Mouse (Mus musculus): Measurements from ENCODE around the gene Plxnd1. TPM values are rescaled to one million over a fixed set of nuclear protein-coding genes. Genes with fewer than 3 reads are reported as not detected.

The Plxnd1 gene
- polyA plus RNA-seq, 1 experiment from 2014 or later, result 18.8 TPM

DNA sequence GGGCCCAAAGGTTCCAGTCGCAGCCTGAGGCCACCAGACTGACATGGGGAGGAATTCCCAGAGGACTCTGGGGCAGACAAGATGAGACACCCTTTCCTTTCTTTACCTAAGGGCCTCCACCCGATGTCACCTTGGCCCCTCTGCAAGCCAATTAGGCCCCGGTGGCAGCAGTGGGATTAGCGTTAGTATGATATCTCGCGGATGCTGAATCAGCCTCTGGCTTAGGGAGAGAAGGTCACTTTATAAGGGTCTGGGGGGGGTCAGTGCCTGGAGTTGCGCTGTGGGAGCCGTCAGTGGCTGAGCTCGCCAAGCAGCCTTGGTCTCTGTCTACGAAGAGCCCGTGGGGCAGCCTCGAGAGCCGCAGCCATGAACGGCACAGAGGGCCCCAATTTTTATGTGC lies 63.2 kb downstream of the Plxnd1 start, which contains the start of gene Rho:
Gene Rho, plus strand, starts transcription at position 110 of the 400 bp plus-strand sequence.
- Histone ChIP-seq H3K27me3 (ENCODE audit: control insufficient read depth, insufficient read depth, low read length) (no peaks in the 10 kb centered on the region), H3K9me3 (ENCODE audit: control insufficient read depth, low read length) (no peaks in the 10 kb centered on the region), H3K4me2 (replicated peaks; ENCODE audit: low read depth, low read length) (no peak within 1 kb of the TSS), H3K36me3 (ENCODE audit: control insufficient read depth, insufficient read depth, low read length) (no peaks in the 10 kb centered on the region), H3K9ac (ENCODE audit: low read depth, low read length) (no peak within 1 kb of the TSS), H3K27ac (ENCODE audit: low read depth, low read length) (no peak within 1 kb of the TSS), H3K4me1 (replicated peaks; ENCODE audit: control insufficient read depth, insufficient read depth, low read length) (no peaks in the 10 kb centered on the region), H3K4me3 (ENCODE audit: low read depth, low read length) (no peak within 1 kb of the TSS)
- no peak for ATAC-seq (ENCODE audit: low FRiP score)
- WGBS, result 89% methylated on average over 14 of the region's 14 CpGs
- no peak for DNase-seq (ENCODE audit: low spot score)

DNA sequence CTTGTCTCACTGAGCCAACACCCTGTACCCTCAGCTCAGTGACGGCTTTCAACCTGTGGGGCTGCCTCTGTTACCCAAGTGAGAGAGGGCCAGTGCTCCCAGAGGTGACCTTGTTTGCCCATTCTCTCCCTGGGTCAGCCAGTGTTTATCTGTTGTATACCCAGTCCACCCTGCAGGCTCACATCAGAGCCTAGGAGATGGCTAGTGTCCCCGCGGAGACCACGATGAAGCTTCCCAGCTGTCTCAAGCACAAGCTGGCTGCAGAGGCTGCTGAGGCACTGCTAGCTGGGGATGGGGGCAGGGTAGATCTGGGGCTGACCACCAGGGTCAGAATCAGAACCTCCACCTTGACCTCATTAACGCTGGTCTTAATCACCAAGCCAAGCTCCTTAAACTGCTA lies 64.8 kb downstream of the Plxnd1 start:
- H3K27ac ChIP-seq (ENCODE audit: low read depth, low read length), result no peak overlapping the region
- H3K4me1 ChIP-seq (replicated peaks; ENCODE audit: control insufficient read depth, insufficient read depth, low read length), result no peaks in the 10 kb centered on the region
- no peak overlapping the region for H3K9ac ChIP-seq (ENCODE audit: low read depth, low read length)
- H3K36me3 ChIP-seq (ENCODE audit: control insufficient read depth, insufficient read depth, low read length), result no peaks in the 10 kb centered on the region
- ATAC-seq (ENCODE audit: low FRiP score) (no peak), DNase-seq (ENCODE audit: low spot score) (no peak)
- H3K4me2 ChIP-seq (replicated peaks; ENCODE audit: low read depth, low read length), result no peak overlapping the region
- WGBS, result 59% methylated on average over 5 of the region's 5 CpGs
- H3K4me3 ChIP-seq (ENCODE audit: low read depth, low read length), result no peak overlapping the region
- no peaks in the 10 kb centered on the region for H3K9me3 ChIP-seq (ENCODE audit: control insufficient read depth, low read length)
- H3K27me3 ChIP-seq (ENCODE audit: control insufficient read depth, insufficient read depth, low read length), result no peaks in the 10 kb centered on the region

DNA sequence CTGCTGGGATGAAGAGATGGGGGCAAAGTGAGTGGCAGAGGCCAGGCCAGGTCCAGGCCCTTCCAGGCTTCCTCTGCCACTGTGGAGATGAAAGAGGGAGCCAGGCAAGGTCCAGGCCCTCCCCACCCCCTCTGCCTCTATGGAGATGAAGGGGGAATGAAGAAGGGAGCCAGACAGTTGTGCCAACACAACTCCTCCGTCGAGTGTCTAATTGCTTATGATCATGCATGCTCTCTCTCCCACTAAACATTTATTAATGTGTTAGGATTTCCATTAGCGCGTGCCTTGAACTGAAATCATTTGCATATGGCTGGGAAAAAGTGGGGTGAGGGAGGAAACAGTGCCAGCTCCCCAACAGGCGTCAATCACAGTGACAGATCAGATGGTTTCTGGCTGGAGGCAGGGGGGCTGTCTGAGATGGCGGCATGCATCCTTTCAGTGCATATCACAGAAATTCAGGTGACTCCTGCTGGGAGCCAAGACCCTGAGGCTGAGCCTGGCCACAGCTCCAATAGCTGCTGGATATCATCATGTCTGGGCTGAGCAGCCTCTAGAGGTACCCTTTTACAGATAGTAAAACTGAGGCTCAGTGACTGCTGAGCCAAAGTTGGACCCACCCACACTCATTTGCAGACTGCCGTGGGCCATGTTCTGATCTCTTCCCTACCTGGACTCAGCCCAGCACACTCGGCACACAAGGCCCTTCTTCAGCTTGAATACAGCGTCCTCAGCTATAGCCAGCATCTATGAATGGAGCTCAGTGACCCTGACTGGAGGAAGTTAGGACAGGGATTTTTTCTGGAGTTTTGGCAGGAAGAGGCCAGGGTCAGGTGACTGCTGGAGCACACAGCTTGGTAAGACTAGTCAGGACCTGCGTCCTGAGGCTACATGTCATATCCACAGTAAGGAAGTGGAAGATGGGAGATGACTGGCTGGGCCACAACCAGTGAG lies 67.2 kb downstream of the Plxnd1 start:
- no peaks in the 10 kb centered on the region for H3K36me3 ChIP-seq (ENCODE audit: control insufficient read depth, insufficient read depth, low read length)
- H3K9ac ChIP-seq (ENCODE audit: low read depth, low read length), result no peak overlapping the region
- no peak for ATAC-seq (ENCODE audit: low FRiP score)
- H3K9me3 ChIP-seq (ENCODE audit: control insufficient read depth, low read length), result no peaks in the 10 kb centered on the region
- no peaks in the 10 kb centered on the region for H3K27me3 ChIP-seq (ENCODE audit: control insufficient read depth, insufficient read depth, low read length)
- DNase-seq (ENCODE audit: low spot score), result no peak
- H3K27ac ChIP-seq (ENCODE audit: low read depth, low read length), result no peak overlapping the region
- 81% methylated on average over 10 of the region's 10 CpGs for WGBS
- H3K4me3 ChIP-seq (ENCODE audit: low read depth, low read length), result no peak overlapping the region
- H3K4me2 ChIP-seq (replicated peaks; ENCODE audit: low read depth, low read length), result no peak overlapping the region
- H3K4me1 ChIP-seq (replicated peaks; ENCODE audit: control insufficient read depth, insufficient read depth, low read length), result no peaks in the 10 kb centered on the region

DNA sequence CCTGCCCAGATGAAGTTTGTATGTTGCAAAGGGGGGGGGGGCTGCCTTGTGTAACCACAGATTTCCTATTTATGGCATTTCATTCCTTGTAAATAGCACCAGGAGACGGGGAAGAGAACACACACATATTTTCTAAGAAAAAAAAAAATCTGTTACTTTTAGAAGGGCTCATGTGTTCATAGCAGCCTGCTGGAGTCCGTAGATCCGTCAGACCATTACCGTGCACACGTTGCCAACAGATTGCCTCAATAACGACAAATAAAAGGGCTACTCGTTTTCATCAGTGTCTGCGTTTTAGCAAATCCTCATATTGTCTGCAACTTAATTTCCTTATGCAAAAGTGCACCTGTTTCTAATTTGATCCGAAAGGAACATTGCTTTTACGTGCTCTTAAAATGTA lies 68.4 kb downstream of the Plxnd1 start:
- 88% methylated on average over 10 of the region's 10 CpGs for WGBS
- Histone ChIP-seq H3K4me1 (replicated peaks; ENCODE audit: control insufficient read depth, insufficient read depth, low read length) (no peaks in the 10 kb centered on the region), H3K9me3 (ENCODE audit: control insufficient read depth, low read length) (no peaks in the 10 kb centered on the region), H3K9ac (ENCODE audit: low read depth, low read length) (no peak overlapping the region), H3K36me3 (ENCODE audit: control insufficient read depth, insufficient read depth, low read length) (no peaks in the 10 kb centered on the region), H3K27me3 (ENCODE audit: control insufficient read depth, insufficient read depth, low read length) (no peaks in the 10 kb centered on the region), H3K27ac (ENCODE audit: low read depth, low read length) (no peak overlapping the region), H3K4me2 (replicated peaks; ENCODE audit: low read depth, low read length) (no peak overlapping the region), H3K4me3 (ENCODE audit: low read depth, low read length) (no peak overlapping the region)
- ATAC-seq (ENCODE audit: low FRiP score), result no peak
- DNase-seq (ENCODE audit: low spot score), result no peak

DNA sequence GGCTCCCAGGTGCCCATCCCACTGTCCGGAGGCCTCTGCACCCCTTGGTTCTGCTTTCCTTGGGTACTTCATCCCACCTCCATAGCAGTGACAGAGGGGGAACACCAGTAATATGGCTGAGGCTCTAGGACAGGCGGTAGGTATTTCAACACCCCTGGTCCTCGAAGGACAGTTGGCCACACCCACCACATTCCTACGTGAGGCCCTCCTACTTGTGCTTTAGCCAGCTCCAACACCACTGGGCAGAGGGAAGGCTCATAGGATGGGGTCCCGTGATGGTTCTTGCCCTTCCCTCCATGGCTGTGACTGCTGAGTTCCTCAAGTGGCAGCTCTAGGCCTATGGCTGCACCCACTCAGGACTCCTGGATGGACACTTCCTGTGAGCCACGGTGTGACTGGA lies 70.0 kb downstream of the Plxnd1 start:
- Histone ChIP-seq H3K27ac (ENCODE audit: low read depth, low read length) (no peak overlapping the region), H3K27me3 (ENCODE audit: control insufficient read depth, insufficient read depth, low read length) (no peaks in the 10 kb centered on the region), H3K4me1 (replicated peaks; ENCODE audit: control insufficient read depth, insufficient read depth, low read length) (no peaks in the 10 kb centered on the region), H3K4me2 (replicated peaks; ENCODE audit: low read depth, low read length) (no peak overlapping the region), H3K4me3 (ENCODE audit: low read depth, low read length) (no peak overlapping the region), H3K36me3 (ENCODE audit: control insufficient read depth, insufficient read depth, low read length) (no peaks in the 10 kb centered on the region), H3K9ac (ENCODE audit: low read depth, low read length) (no peak overlapping the region), H3K9me3 (ENCODE audit: control insufficient read depth, low read length) (no peaks in the 10 kb centered on the region)
- 45% methylated on average over 6 of the region's 6 CpGs for WGBS
- DNase-seq (ENCODE audit: low spot score) (no peak), ATAC-seq (ENCODE audit: low FRiP score) (no peak)

DNA sequence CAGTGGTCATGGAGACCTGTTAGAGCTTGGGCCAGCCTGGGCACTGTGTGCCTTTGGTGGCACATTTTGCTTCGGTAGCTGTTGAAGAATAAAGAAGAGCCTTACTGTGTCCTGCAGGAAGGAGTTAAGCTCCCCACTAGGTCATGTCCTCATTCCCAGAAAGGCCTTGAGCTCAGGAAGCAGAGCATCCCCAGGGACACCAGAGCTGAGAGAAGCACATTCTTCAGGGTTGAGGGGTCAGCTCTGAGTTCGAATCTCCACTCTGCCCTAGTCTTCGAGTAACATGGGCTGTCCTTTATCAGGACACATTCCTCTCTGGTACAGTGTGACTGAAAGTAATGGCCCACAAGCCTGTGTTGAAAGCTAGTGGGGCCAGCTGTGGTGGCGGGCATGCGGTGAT lies 74.9 kb downstream of the Plxnd1 start:
- Histone ChIP-seq H3K27me3 (ENCODE audit: control insufficient read depth, insufficient read depth, low read length) (no peaks in the 10 kb centered on the region), H3K36me3 (ENCODE audit: control insufficient read depth, insufficient read depth, low read length) (no peaks in the 10 kb centered on the region), H3K9ac (ENCODE audit: low read depth, low read length) (no peak overlapping the region), H3K4me3 (ENCODE audit: low read depth, low read length) (no peak overlapping the region), H3K9me3 (ENCODE audit: control insufficient read depth, low read length) (no peaks in the 10 kb centered on the region), H3K27ac (ENCODE audit: low read depth, low read length) (no peak overlapping the region), H3K4me1 (replicated peaks; ENCODE audit: control insufficient read depth, insufficient read depth, low read length) (no peaks in the 10 kb centered on the region), H3K4me2 (replicated peaks; ENCODE audit: low read depth, low read length) (no peak overlapping the region)
- DNase-seq (ENCODE audit: low spot score) (no peak), ATAC-seq (ENCODE audit: low FRiP score) (no peak)
- WGBS, result 90% methylated on average over 5 of the region's 5 CpGs

DNA sequence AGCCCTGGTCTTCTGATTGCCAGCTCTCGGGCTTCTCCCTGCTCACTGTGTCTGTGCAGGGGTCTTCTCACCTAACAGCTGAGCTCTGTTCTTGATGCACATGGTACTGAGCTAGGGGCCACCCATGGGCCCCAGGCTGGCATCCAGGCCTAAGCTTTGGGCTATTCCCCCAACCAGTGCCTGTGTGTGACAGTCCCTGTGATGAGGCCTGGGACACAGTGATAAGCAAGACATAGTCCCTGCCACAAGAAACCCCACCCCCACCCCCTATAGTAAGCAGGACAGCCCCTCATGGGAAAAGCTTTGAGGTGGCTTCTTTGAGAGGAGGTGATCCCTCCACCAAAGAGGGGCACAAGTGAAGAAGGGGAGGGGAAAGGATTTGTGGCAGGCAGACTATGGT lies 76.2 kb downstream of the Plxnd1 start:
- H3K4me3 ChIP-seq (ENCODE audit: low read depth, low read length), result no peak overlapping the region
- no peak overlapping the region for H3K27ac ChIP-seq (ENCODE audit: low read depth, low read length)
- 76% methylated on average over 1 of the region's 1 CpGs for WGBS

DNA sequence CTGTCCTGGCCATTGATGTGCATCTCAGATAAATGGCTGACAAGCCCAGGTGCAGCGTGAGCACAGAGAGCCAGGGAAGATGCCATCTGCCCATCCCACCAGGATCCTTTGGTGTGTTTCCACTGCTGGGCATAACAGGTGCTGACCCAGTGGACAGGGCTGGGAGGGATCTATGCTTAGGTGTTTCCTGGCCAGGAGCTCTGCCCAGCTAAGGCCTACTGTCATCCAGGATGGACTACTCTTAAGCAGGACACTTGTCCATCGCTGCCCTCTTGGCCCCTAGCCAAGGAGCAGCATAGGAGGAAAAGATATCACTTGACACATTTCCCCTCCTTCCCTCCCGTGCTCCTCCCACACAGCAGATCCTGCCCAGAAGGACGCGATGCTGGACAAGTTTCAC lies 78.2 kb downstream of the Plxnd1 start:
- 95% methylated on average over 5 of the region's 5 CpGs for WGBS
- H3K36me3 ChIP-seq (ENCODE audit: control insufficient read depth, insufficient read depth, low read length), result no peaks in the 10 kb centered on the region
- no peak overlapping the region for H3K9ac ChIP-seq (ENCODE audit: low read depth, low read length)
- no peak overlapping the region for H3K4me2 ChIP-seq (replicated peaks; ENCODE audit: low read depth, low read length)
- no peak for ATAC-seq (ENCODE audit: low FRiP score)
- no peak overlapping the region for H3K4me3 ChIP-seq (ENCODE audit: low read depth, low read length)
- DNase-seq (ENCODE audit: low spot score), result no peak
- H3K4me1 ChIP-seq (replicated peaks; ENCODE audit: control insufficient read depth, insufficient read depth, low read length), result no peaks in the 10 kb centered on the region
- H3K27me3 ChIP-seq (ENCODE audit: control insufficient read depth, insufficient read depth, low read length), result no peaks in the 10 kb centered on the region
- no peak overlapping the region for H3K27ac ChIP-seq (ENCODE audit: low read depth, low read length)
- no peaks in the 10 kb centered on the region for H3K9me3 ChIP-seq (ENCODE audit: control insufficient read depth, low read length)

More for the DNA sequence above, 76.2 kb downstream of the Plxnd1 start:
- no peak for ATAC-seq (ENCODE audit: low FRiP score)
- H3K27me3 ChIP-seq (ENCODE audit: control insufficient read depth, insufficient read depth, low read length), result no peaks in the 10 kb centered on the region
- H3K4me1 ChIP-seq (replicated peaks; ENCODE audit: control insufficient read depth, insufficient read depth, low read length), result no peaks in the 10 kb centered on the region
- no peaks in the 10 kb centered on the region for H3K9me3 ChIP-seq (ENCODE audit: control insufficient read depth, low read length)
- H3K9ac ChIP-seq (ENCODE audit: low read depth, low read length), result no peak overlapping the region
- H3K4me2 ChIP-seq (replicated peaks; ENCODE audit: low read depth, low read length), result no peak overlapping the region
- DNase-seq (ENCODE audit: low spot score), result no peak
- H3K36me3 ChIP-seq (ENCODE audit: control insufficient read depth, insufficient read depth, low read length), result no peaks in the 10 kb centered on the region

Data from hindbrain, embryonic 11.5 days (tissue).